Mouse (Mus musculus) hindbrain, postnatal 0 days (tissue): ENCODE results near the gene Oma1. TPM values are rescaled to one million over a fixed set of nuclear protein-coding genes. Genes with fewer than 3 reads are reported as not detected.

Experiments
- ATAC-seq: fragments of 200-750 bp; cut with Nextera tagmentation; 2 replicates; pipeline ENCODE4 v1.8.0; 2017; ENCODE audit warnings: mild to moderate bottlenecking, moderate TSS enrichment, moderate library complexity
- DNase-seq: peaks from one replicate; pipeline ENCODE4 v3.0.0-alpha.2; 2015; ENCODE audit warnings: low spot score
- H3K27ac ChIP-seq: fragments of 300-500 bp; sonication (generic); 2 replicates; pipeline ENCODE4 v1.5.1; 2014; ENCODE audit warnings: mild to moderate bottlenecking
- H3K27me3 ChIP-seq: fragments of 300-500 bp; sonication (generic); 2 replicates; pipeline ENCODE4 v1.6.1; 2014; ENCODE audit warnings: low read length, mixed read lengths; ENCODE audit not compliant: insufficient read depth
- H3K36me3 ChIP-seq: fragments of 300-500 bp; sonication (generic); 2 replicates; pipeline ENCODE4 v1.6.1; 2014; ENCODE audit warnings: low read length, mixed read lengths; ENCODE audit not compliant: insufficient read depth
- H3K4me1 ChIP-seq: fragments of 300-500 bp; sonication (generic); 2 replicates; pipeline ENCODE4 v1.6.1; 2014; ENCODE audit warnings: antibody characterized with exemption, low read length, mixed read lengths; ENCODE audit not compliant: insufficient read depth
- H3K4me2 ChIP-seq: fragments of 300-500 bp; sonication (generic); 2 replicates; pipeline ENCODE4 v1.6.1; 2014; ENCODE audit warnings: low read depth, mild to moderate bottlenecking, low read length, moderate library complexity, mixed read lengths
- H3K4me3 ChIP-seq: fragments of 300-500 bp; sonication (generic); 2 replicates; pipeline ENCODE4 v1.5.1; 2014; ENCODE audit warnings: low read length
- H3K9ac ChIP-seq: fragments of 300-500 bp; sonication (generic); replicated peaks from 2 replicates; pipeline ENCODE4 v1.6.1; 2014; ENCODE audit warnings: mild to moderate bottlenecking, low read length, moderate library complexity, mixed read lengths
- H3K9me3 ChIP-seq: fragments of 300-500 bp; sonication (generic); 2 replicates; pipeline ENCODE4 v1.6.1; 2016; ENCODE audit warnings: low read length, mixed read lengths
- CTCF ChIP-seq: IDR thresholded peaks from 2 replicates; pipeline ENCODE4 v1.5.1; 2016; ENCODE audit warnings: antibody characterized with exemption, control low read depth, low read depth
- WGBS: fragments of 180-500 bp; shearing (Covaris S2); extraction: QIAGEN DNeasy Blood & Tissue Kit; methylation state at CpG from one replicate; pipeline ENCODE4 v1.1.7; 2014; 5-methylcytosine and 5-hydroxymethylcytosine counted together
- polyA plus RNA-seq: library from polyadenylated mRNA; unstranded; fragments of >200 nt; fragmentation: Nextera tagmentation; extraction: Ambion mirVana; gene quantifications from 2 replicates; pipeline ENCODE4 v1.2.1, GENCODE M21; 2015
- total RNA-seq: library from RNA; depleted of rRNA; stranded (reverse); fragments of >200 nt; gene quantifications from 2 replicates; pipeline ENCODE4 v1.2.3, GENCODE M21; 2014

Oma1 gene
- total and polyA plus RNA-seq, 2 experiments from 2014 or later: 5.6 to 9.9 TPM

DNA sequence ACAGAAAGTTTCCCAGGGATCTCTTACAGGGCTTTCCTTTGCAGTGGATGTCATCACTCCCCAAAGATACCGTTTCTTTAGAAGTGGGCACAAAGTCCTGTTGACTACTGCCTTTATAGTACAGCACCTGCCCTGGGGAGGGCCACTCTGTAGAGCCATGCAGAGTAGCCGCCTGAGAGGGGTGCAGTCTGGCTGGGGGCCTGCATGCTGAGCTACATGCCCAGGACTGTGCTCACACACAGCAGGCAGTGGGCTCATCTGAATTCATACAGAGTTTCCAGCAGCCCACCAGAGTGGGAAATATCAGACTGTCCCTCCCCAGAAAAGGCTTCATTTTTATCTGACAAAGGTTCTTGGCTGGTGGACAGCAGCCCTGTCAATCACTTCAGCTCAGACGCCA lies 73.7 kb downstream of the Oma1 start:
- Histone ChIP-seq H3K27ac (no peak overlapping the region), H3K9ac (no peak overlapping the region), H3K36me3 (no peaks in the 10 kb centered on the region), H3K9me3 (no peaks in the 10 kb centered on the region), H3K4me1 (no peaks in the 10 kb centered on the region), H3K4me2 (no peak overlapping the region), H3K27me3 (no peaks in the 10 kb centered on the region), H3K4me3 (no peak overlapping the region)
- ATAC-seq: no peak
- TF ChIP-seq CTCF: no peak
- WGBS: 39% methylated on average over 3 of the region's 3 CpGs
- DNase-seq: peak; percentile 21

DNA sequence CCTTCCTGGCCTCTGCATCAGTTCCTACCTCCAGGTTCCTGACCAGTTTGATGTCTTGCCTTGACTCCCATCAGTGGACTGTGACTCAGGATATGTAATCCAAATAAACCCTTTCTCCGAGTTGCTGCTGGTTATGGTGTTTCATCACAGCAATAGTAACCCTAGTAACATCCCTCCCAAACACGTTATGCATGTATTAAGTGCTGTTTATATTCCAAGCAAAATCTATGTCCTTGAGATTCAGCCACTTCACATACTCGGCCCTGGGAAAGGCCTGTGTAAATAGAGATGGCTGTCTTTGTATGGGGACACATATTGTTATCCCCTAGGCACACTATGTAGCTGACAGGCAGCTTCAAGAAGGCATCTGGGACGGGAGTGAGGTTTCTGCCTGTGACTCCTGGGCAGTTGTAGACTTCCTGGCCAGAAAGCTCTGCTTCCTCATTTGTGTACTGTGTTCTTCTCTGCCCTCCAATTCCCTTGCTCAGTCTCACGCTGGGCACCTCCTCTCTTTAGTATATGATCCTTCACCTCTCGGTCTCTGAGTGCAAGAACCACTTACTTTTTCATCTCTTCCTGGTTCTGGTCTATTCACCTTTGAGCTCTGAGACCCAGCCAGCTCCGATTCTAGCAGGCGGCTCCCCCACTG lies 75.0 kb downstream of the Oma1 start:
- ATAC-seq (no peak), DNase-seq (no peak)
- Histone ChIP-seq H3K27me3 (no peaks in the 10 kb centered on the region), H3K36me3 (no peaks in the 10 kb centered on the region), H3K27ac (no peak overlapping the region), H3K9ac (no peak overlapping the region), H3K4me1 (no peaks in the 10 kb centered on the region), H3K9me3 (no peaks in the 10 kb centered on the region), H3K4me2 (no peak overlapping the region), H3K4me3 (no peak overlapping the region)
- TF ChIP-seq CTCF: no peak
- 68% methylated on average over 8 of the region's 8 CpGs for WGBS

DNA sequence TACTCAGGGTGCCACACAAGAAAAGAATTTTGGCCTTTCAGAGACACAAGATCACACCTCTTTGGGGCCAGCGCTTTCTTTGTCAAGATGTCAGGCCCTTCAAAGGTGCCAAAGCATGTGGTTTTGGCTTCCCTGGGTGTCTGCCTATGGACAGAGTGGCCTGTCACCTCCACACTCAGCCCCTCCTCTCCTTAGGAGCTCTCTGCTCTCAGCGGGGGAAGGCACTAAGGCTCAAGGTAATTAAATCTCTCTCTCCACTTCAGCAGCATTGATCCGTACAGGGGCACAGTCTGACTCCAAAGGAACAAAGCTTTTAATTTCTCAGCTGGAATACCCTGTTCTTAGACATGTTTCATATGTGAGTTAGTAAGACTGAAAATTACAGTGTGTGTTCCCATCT lies 76.0 kb downstream of the Oma1 start:
- no peak overlapping the region for H3K4me2 ChIP-seq
- DNase-seq: no peak
- WGBS: 25% methylated on average over 3 of the region's 3 CpGs
- H3K9me3 ChIP-seq: no peaks in the 10 kb centered on the region
- no peak overlapping the region for H3K4me3 ChIP-seq
- no peaks in the 10 kb centered on the region for H3K4me1 ChIP-seq
- ATAC-seq: no peak
- no peaks in the 10 kb centered on the region for H3K36me3 ChIP-seq
- no peaks in the 10 kb centered on the region for H3K27me3 ChIP-seq
- no peak overlapping the region for H3K9ac ChIP-seq
- H3K27ac ChIP-seq: no peak overlapping the region
- no peak for TF ChIP-seq CTCF

DNA sequence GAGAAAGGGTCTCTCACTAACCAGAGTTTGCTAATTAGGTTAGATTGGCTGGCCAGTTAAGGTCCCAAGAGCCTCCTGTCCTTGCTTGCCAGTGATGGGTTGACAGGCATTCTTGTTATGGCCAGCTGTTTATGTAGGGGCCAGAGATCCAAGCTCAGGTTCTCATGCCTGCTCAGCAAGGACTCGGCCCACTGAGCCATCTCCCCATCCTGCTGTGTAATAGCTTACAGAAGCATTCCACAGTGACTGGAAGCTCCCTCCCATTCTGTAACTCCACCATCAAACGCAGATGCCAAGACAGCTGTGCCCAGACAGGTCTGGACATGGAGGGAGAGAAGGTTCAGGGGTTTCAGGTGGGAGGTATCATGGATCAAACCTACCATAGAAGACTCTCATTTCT lies 76.9 kb downstream of the Oma1 start:
- H3K36me3 ChIP-seq: no peaks in the 10 kb centered on the region
- H3K4me2 ChIP-seq: no peak overlapping the region
- no peak overlapping the region for H3K9ac ChIP-seq
- no peak for TF ChIP-seq CTCF
- no peak for ATAC-seq
- H3K9me3 ChIP-seq: no peaks in the 10 kb centered on the region
- no peaks in the 10 kb centered on the region for H3K4me1 ChIP-seq
- no peak for DNase-seq
- WGBS: 73% methylated on average over 2 of the region's 2 CpGs
- H3K4me3 ChIP-seq: no peak overlapping the region
- no peaks in the 10 kb centered on the region for H3K27me3 ChIP-seq
- H3K27ac ChIP-seq: no peak overlapping the region

DNA sequence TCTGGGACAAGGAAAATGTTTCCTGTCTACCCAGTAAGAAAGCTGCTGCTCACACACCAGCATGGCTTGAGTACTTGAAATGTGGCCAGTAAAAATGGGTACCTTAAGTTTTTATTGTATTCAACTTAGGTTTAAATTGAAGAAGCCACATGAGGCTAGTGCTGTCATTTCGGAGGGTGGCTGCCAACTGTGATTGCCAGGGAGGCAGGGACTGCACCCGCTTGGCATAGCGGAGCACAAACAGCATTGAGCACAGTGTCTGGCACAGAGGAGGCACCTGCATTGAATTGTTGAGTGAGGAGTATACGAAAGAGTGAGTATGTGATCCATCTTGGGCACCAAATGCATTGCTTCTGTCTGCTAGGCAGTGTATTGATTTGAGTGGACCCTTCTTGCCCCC lies 81.5 kb downstream of the Oma1 start:
- WGBS: 77% methylated on average over 4 of the region's 4 CpGs
- no peak overlapping the region for H3K4me2 ChIP-seq
- no peaks in the 10 kb centered on the region for H3K36me3 ChIP-seq
- H3K9me3 ChIP-seq: no peaks in the 10 kb centered on the region
- no peak overlapping the region for H3K9ac ChIP-seq
- no peak for TF ChIP-seq CTCF
- H3K4me3 ChIP-seq: no peak overlapping the region
- no peaks in the 10 kb centered on the region for H3K4me1 ChIP-seq
- DNase-seq (no peak), ATAC-seq (no peak)
- H3K27ac ChIP-seq: no peak overlapping the region
- H3K27me3 ChIP-seq: no peaks in the 10 kb centered on the region

DNA sequence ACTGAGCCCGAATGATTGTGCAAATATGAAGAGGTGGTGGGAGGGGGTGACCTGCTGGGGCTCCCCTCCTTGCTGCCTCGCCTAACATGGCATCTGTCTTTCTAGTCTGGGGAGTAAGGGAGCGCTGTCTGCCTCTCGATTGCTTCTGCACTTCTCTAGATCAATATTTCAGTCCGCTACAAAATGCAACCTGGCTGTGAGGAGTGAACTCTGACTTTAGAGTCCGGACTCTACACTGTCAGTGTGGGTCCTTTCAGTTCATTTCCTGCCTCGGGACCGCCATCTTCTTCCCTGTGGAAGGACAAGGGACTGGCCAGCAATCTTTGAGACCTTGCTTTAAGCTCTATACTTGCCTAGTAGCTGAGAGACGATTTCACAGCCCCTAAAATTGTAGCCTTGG lies 82.3 kb downstream of the Oma1 start:
- Histone ChIP-seq H3K9me3 (no peaks in the 10 kb centered on the region), H3K9ac (no peak overlapping the region), H3K4me3 (no peak overlapping the region), H3K27ac (no peak overlapping the region), H3K27me3 (no peaks in the 10 kb centered on the region), H3K36me3 (no peaks in the 10 kb centered on the region), H3K4me2 (no peak overlapping the region), H3K4me1 (no peaks in the 10 kb centered on the region)
- DNase-seq (no peak), ATAC-seq (no peak)
- WGBS: 83% methylated on average over 9 of the region's 9 CpGs
- TF ChIP-seq CTCF: no peak

DNA sequence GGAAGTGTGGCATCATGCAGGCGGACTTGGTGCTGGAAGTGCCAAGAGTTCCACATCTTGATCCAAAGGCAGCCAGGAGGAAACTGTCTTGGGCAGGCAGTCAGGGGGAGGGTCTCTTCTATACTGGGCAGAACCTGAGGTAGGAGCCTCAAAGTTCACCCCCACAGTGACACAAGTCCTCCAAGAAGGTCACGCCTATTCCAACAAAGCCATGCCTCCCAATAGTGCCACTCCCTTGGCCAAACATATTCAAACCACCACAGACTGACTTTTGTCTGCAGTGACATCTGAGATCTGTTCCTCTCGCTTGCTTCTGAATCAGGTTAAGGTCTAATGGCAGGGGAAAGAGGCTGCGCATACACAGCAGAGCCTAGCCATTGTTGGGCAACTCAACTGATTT lies 83.3 kb downstream of the Oma1 start:
- ATAC-seq: no peak
- Histone ChIP-seq H3K27me3 (no peaks in the 10 kb centered on the region), H3K4me1 (no peaks in the 10 kb centered on the region), H3K27ac (no peak overlapping the region), H3K36me3 (no peaks in the 10 kb centered on the region), H3K4me2 (no peak overlapping the region), H3K9ac (no peak overlapping the region), H3K9me3 (no peaks in the 10 kb centered on the region), H3K4me3 (no peak overlapping the region)
- no peak for DNase-seq
- TF ChIP-seq CTCF: no peak
- 84% methylated on average over 4 of the region's 4 CpGs for WGBS
